Mouse (Mus musculus) gastrocnemius, adult 18-20 months (tissue): Measurements from ENCODE around the gene Mast4. TPM values are rescaled to one million over a fixed set of nuclear protein-coding genes. Genes with fewer than 3 reads are reported as not detected.

Experiments used
- DNase-seq: peaks from one replicate; pipeline ENCODE4 v3.0.0; 2021; ENCODE audit warnings: low spot score
- total RNA-seq, 2 experiments: library from RNA; stranded (reverse); gene quantifications; 2 replicates each; pipeline ENCODE4 v1.2.3; 2021

The Mast4 gene
- total RNA-seq, 2 experiments from 2014 or later: 55.0 to 55.1 TPM

- no peak for DNase-seq
These were observed 468.1 kb downstream of the Mast4 start for GRCm38 (mm10) chr13:102865971-102866724.

- DNase-seq: no peak
These were observed 468.8 kb downstream of the Mast4 start for GRCm38 (mm10) chr13:102865494-102865893.

GRCm38 (mm10) chr13:102864840-102865239 is 469.5 kb downstream of the Mast4 start:
- DNase-seq: no peak

- no peak for DNase-seq
These were observed 470.2 kb downstream of the Mast4 start for GRCm38 (mm10) chr13:102864079-102864478.

GRCm38 (mm10) chr13:102862981-102863380 is 471.3 kb downstream of the Mast4 start:
- no peak for DNase-seq

- DNase-seq: no peak
These were observed 471.9 kb downstream of the Mast4 start for GRCm38 (mm10) chr13:102862397-102862796.

GRCm38 (mm10) chr13:102860733-102861132 is 473.6 kb downstream of the Mast4 start:
- no peak for DNase-seq

GRCm38 (mm10) chr13:102860135-102860534 is 474.2 kb downstream of the Mast4 start:
- DNase-seq: no peak

GRCm38 (mm10) chr13:102857539-102857838 is 476.8 kb downstream of the Mast4 start:
- DNase-seq: no peak

- no peak for DNase-seq
These were observed 477.3 kb downstream of the Mast4 start for GRCm38 (mm10) chr13:102856821-102857538.

- no peak for DNase-seq
These were observed 481.4 kb downstream of the Mast4 start for GRCm38 (mm10) chr13:102852865-102853264.

GRCm38 (mm10) chr13:102851253-102851652 is 483.0 kb downstream of the Mast4 start:
- no peak for DNase-seq

- no peak for DNase-seq
These were observed 483.7 kb downstream of the Mast4 start for GRCm38 (mm10) chr13:102850594-102850993.

- no peak for DNase-seq
These were observed 485.2 kb downstream of the Mast4 start for GRCm38 (mm10) chr13:102849068-102849467.

GRCm38 (mm10) chr13:102846473-102846872 is 487.8 kb downstream of the Mast4 start:
- DNase-seq: no peak

- no peak for DNase-seq
These were observed 491.6 kb downstream of the Mast4 start for GRCm38 (mm10) chr13:102842715-102843114.

GRCm38 (mm10) chr13:102842237-102842636 is 492.1 kb downstream of the Mast4 start:
- no peak for DNase-seq

GRCm38 (mm10) chr13:102839741-102840482 is 494.4 kb downstream of the Mast4 start:
- no peak for DNase-seq

GRCm38 (mm10) chr13:102837427-102837826 is 496.9 kb downstream of the Mast4 start:
- no peak for DNase-seq

- no peak for DNase-seq
These were observed 499.0 kb downstream of the Mast4 start for GRCm38 (mm10) chr13:102835336-102835735.

GRCm38 (mm10) chr13:102818287-102818686 is 516.0 kb downstream of the Mast4 start:
- DNase-seq: no peak

GRCm38 (mm10) chr13:102816689-102817088 is 517.6 kb downstream of the Mast4 start:
- no peak for DNase-seq
